Mouse (Mus musculus) midbrain, embryonic 15.5 days (tissue): ENCODE results near the gene Khdc1a. TPM values are rescaled to one million over a fixed set of nuclear protein-coding genes. Genes with fewer than 3 reads are reported as not detected.

Experiments
- polyA plus RNA-seq: library from polyadenylated mRNA; unstranded; fragments of >200 nt; fragmentation: Nextera tagmentation; extraction: Ambion mirVana; gene quantifications from 2 replicates; pipeline ENCODE4 v1.2.1, GENCODE M21; 2015

The Khdc1a gene
- polyA plus RNA-seq, 1 experiment from 2014 or later = not detected

Other genes starting within 250 kb of the Khdc1a start
- 15.5 and 16.3 TPM in 2 replicates for gene Tmem14a, start 131.1 kb upstream of the Khdc1a start, polyA plus RNA-seq
- gene Gsta3, start 109.1 kb upstream of the Khdc1a start, polyA plus RNA-seq = 0.25 and 0.33 TPM in 2 replicates
- not detected in 2 replicates for gene Khdc1c, start 18.7 kb downstream of the Khdc1a start, polyA plus RNA-seq
- 0.14 TPM in 1 of 2 replicates, not detected in the other for gene Khdc1b, start 33.9 kb downstream of the Khdc1a start, polyA plus RNA-seq